Mouse (Mus musculus): Measurements from ENCODE around the gene Bbip1.
"Not testable (repeated sequence)": the region's sequence is repeated elsewhere in the genome, so short reads cannot be mapped to it uniquely, and the experiment has no call there.

The Bbip1 gene

DNA sequence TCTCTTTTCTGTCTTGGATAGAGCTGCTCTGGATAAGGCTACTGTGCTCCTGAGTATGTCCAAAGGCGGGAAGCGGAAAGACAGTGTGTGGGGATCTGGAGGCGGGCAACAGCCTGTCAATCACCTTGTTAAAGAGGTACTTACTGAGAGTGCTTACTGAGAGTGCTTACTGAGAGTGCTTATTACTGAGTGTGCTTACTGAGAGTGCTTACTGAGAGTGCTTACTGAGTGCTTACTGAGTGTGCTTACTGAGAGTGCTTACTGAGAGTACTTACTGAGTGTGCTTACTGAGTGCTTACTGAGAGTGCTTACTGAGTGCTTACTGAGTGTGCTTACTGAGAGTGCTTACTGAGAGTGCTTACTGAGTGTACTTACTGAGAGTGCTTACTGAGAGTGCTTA is 22.4 kb downstream of the Bbip1 start:
- DNase-seq, result not testable (repeated sequence)

DNA sequence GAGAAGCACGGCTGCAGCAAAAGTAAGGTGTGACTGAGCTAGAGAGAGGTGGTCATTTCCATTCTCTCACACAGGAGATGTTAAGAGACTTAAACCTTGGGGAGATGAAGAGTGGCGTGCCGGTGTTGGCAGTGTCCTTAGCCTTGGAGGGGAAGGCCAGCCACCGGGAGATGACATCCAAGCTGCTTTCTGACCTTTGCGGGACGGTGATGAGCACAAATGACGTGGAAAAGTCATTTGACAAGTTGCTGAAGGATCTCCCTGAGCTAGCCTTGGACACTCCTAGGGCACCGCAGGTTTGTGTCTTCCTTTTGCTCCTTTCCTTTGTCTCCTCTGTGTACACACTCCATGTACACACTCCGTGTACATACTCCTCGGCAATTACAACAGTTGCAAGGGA is 24.9 kb downstream of the Bbip1 start:
- no peak for DNase-seq

DNA sequence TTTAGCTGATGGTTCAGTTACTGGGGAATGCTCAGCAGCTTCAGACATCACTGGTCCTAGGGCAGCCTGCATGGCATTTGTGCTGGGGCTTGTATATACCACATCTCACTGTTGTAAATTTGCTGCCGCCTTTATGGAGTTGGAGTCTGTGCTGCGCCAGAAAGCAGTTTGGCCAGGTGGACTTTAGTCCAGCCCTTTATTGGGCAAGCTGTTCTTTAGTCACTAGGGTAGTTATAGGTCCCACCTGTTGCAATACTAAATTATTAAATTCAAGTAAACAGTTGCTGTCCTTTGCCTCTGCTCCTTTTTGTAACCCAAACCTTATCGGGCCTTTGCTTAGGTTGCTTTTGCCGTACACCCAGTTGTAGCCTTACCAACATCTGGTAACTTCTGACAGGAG is 29.5 kb downstream of the Bbip1 start:
- DNase-seq, result no peak

DNA sequence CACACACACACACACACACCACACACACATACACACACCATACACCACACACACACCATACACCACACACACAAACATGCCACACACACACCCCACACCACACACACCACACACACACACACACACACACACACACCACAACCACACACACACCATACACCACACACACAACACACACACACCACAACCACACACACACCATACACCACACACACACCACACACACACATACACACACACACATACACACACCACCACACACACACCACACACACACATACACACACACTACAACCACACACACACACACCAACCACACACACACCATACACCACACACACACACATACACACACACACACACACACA is 37.7 kb downstream of the Bbip1 start:
- not testable (repeated sequence) for DNase-seq

DNA sequence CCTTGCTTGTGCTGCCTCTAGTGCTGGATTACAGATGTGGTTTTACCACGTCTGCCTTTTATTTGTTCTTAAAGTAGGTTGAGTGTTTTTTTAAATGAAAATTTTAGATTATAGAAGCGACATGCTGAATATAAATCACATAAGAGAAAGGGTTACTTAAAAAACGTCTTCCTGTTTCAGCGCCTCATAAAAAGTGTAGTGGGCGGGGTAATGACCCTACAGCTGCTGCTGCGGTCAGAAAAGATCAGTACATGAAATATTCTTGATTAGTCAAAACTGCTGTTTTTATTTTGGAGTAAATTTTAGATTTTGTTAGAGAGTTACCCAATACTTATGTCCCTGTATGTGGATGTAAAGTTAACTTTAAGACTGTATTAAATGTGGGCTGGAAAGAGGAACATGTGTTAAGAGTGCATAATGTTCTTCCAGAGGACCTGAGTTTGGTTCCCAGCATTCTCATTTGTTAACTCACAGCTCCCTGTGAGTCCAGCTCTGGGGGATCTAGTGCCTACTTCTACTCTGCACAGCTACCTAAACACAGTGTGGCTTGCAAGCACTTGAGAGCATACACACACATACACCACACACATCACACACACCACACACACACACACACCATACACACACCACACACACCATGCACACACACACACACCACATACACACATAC is 38.3 kb downstream of the Bbip1 start:
- no peak for DNase-seq

DNA sequence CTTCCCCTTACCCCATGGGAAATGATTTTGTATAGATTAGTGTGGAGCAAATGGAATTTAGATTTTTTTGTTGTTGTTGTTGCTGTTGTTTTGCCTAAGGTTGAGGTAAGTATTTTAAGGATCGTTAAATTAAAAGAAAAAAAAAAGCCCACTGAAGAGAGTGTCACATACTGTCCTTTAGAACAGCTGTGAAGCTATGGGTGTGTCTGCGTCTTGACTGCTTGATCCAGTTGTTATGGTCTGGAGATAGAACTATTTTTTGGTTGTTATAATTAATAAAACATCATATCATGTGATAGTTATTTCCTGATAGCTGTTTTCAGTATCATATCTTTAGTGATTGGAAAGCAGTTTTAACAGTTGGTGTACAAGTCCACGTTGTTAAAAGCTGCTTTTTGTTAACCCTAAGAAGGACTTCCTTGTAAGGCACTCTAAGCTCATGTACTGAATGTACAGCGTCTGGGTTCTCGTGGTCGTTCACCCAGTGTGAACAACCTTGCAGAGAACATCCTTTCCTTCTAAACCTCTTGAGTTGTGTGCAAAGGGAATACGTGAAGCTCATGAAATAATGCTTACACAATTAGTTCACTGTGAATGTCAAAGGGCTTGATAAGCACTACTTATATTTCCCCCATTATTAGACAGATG is 39.5 kb downstream of the Bbip1 start:
- no peak for DNase-seq

DNA sequence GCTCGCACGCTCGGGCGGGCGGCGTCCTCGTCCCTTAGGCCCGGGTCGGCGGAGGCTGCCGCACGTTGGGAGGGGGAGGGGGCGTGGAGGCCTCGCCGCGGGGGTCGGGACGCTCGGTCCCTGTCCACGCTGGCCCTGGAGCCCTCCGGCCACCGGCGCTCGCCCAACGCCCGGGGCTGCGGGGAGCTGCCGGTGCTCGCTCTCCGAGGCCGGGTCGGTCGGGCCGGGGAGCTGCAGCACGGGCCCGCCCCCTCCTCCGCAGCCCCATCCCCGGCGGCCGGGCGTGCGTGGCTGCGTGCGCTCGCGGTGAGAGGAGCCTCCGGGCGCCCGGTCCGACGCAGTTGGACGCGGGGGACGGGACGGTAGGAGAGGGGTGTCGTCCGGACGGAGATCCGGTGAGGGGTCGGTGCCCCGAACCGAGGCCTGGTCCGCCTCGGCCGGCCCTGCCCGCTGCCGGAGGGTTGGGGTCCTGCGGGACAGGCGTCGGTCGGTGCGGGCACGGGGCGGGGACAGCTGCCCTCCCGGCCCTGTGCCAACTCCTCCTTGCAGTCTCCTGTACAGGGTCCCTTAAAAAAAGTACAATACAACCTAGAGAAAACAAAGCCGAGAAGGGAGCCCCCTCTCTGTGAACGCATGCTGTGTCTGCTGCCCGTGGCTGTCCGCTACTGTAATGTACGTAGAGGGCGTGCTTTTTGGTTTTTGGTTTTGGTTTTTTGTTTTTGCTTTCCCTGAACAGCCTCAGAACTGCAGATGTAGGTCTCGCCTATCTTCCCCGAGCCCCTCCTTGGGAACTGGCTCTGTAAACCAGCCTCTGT is 40.7 kb downstream of the Bbip1 start:
- DNase-seq, result peak; percentile 39 to 46

DNA sequence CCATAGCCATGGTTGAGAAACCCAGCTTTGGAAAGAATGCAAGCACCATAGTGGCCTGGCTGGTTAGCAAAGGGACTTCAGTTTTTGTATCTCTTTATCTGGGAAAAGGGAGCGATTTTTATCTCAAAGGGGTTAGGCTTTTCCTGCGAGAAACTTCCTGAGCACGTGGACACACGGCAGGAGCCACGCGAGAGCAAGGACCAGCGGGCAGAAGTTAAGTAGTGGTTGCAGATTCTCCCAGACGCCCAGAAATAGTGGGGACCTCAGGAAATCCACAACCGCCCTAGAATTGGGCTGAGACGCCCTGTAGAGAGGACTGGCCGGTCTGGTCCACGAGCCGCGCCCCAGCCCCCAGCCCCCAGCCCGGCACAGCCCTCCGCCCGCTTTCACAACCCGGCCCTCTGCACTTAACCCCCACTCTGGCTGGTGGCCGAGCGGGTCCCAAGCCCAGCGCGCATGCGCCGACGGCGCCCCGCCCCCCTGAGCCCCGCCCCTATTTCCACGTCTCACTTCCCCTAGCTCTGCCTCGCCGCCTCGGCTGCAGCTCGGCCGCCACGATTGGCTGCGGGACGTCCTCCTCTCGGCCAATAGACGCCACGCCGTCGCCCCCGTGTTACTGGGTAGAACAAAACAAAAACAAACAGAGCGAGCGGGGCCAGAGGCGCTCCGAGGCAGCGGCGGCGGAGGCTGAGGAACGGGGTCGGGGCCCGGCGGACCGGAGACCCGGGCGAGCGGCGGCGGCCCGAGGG is 41.5 kb downstream of the Bbip1 start:
- peak; percentile 95 to 96 for DNase-seq

DNA sequence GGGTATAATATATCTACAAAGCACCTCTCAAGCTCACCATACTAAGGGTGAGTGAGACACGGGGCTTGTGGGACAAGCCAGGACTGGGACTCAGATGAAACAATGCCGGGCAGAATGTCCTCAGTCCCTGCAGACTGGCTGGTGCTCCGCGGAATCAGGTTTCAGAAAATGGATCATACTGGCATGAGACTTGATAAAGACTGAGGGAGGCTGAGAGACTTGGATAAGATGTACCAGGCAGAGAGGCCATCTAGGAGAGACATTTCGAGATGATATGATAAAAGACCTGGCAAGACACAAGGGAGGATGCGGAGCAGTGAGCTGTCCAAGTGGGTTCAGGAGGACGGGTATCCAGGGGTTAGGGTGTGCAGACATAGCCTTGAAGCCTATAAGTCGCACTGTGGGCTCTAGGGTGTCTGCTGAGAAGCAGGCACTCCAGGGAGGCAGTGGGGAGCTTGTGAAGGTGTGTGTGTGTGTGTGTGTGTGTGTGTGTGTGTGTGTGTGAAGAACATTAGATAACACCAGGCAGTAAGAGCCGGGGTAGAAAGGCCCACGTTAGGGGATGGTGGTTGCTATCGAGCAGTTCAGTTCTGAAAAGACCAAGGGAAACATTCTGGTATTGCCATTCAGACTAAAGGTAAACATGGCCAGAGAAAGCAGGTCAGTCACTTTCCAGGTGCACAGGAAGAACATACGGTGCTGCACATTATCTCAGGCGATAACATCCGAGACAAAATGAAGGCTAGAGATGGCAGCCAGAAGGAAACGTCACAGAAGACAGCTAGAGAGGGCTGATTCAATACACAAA is 42.3 kb downstream of the Bbip1 start:
- DNase-seq, result no peak

DNA sequence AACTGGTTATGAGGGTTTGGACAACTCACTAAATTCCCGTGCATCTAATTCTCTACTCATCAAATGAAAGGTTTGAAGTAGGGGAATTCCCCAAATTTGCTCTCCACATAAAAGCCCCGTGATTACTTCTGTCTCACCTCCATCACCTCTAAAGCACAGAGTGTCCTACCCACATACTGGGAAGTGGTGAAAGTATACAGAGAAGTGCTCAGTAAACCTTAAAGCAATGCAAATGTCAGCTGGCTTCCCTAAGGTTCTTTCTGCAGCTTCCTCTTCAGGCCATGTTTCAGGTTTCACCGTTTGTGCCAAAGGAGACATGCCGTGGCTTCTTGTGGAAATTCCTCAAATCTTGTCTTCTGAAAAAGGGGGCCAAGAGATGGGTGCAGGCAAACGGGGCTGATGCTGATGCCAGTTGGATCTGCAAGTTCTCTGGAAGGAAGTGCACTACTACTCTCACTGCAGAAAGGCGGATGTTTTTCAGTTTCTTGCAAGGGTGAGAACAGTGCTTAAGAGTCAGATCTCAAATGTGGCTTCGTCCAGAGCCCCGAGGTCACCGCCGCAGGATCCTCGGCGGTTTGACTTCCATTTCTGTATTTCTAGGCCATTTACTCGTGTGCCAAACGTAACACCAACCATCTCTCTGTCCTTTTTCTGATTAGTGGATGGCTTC is 44.4 kb downstream of the Bbip1 start:
- DNase-seq, result no peak

DNA sequence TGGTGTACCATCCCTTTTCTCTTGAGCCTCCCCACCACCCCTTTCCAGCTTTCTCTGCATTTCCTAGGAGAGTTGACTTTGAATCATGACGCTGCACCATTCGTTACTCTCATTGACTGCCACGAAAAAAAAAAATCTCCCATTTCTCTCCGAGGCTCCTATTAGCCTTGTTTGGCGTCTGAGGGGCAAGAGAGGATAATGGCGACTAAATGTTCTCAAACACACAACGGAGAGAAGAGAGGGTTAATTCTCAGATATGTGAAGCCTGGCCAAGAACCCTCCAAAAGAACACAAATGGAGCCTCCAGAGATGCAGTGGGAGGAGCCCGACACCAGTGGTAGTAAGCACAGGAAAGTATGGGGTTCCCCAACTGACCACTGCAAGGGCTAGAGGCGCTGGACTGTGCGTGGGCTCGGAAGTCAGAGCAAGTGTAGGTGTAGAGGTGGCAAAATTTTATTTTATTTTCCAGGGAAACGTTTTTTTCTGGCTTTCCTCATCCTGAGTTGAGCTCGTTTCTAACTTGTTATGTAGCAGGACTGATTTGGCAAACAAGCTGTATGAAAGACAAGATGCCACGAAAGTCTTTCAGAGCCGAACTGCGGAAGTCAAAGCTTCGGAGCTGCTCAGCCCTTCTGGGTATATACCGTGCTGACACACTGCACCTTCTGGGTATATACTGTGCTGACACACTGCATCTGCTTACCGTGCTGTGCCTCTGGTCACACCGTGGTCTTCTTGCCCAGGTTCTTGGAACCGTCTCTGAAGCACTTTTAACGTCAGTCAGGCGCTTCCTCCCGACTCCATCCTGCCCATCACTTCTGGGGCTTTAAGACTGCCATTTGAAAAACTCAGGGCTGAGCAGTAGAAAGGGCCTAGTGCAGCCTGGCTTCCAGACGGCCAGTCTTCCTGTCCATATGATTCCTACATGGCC is 45.2 kb downstream of the Bbip1 start:
- no peak for DNase-seq

DNA sequence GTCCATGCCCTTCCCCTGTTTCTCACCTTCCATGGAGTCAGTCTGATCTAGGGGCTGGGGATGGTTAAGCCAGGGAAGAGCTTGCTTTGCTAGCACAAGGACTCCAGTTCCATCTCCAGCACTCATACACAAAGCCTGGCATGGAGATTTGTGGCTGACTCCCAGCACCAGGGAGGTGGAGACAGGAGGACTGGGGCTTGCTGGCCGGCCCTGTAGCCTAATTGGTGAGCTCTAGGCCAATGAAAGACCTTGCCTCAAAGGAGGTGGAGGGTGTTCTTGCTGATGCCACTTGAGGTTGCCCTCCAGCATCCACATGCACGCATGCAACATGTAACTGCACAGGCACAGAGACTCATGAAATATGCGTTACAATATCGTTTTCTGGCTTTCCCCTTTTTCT is 45.9 kb downstream of the Bbip1 start:
- no peak for DNase-seq

DNA sequence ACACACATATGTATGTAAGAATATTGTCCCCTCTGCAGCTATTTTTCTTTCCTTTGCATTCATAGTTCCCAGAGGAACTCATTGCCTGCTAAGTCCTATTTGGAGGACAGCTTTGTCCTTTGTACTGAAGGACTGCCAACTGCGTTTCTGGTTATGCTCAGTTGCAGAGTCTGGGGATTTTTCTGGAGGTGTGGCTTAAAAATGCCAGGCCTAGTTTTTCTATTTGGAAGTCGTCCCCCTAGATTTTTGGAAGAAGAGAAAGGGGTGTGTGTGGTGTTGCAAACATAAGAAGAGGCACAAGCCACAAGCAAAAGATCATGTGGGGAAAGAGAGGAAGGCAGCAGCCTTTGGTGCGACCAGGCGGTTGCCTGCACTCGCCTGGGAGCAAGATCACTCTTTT is 46.4 kb downstream of the Bbip1 start:
- no peak for DNase-seq

DNA sequence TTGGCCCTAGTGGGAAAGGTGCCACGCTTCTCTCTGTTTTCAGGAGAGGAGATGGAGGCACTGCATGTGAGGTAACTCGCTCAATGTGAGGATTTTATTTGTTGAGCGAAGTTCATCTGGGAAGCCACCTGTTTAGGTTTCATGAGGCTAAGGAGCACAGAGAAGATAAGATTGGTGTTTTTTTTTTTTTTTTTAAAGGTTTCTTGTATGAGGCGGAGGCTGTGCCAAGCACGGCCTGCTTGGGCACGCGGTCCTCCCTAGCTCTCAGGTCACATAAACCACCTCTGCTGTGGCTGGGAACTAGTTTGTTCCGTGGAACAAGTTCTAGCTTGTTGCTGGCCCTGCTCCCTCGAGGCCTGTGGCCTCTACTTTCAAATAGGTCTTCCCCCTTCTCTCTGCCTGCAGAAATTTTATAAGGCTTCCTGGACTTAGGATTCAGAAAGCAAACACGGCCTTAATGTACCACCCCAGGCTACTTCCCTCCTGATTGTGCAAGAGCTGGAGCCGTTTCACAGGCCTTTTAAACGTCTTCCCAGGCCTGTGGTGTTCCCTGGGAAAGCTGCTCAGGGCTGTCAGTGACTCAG is 49.8 kb downstream of the Bbip1 start:
- DNase-seq, result peak in 1 of 2 experiments; percentile 55

DNA sequence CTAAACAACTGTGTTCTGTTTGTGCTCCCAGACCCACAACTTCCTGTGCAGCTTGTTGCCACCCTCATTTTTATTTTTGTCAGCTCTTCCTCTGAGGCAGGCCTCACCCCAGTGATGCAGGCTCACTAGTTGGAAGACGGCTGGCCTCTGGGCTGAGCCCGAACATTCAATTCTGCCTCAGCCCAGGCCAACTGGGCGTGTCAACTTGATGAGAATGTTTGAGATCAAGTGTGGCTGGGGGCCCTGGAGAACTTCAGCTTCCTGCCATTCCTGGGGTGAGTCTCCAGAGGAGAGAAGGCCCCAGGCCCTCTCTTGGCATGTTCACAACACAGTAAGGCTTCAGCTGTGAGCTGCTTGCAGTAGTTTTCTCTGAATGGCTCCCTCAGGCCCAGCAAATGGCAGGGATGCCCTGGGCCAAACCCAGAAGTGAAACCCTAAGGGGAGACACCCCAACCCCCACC is 50.7 kb downstream of the Bbip1 start:
- DNase-seq, result no peak

DNA sequence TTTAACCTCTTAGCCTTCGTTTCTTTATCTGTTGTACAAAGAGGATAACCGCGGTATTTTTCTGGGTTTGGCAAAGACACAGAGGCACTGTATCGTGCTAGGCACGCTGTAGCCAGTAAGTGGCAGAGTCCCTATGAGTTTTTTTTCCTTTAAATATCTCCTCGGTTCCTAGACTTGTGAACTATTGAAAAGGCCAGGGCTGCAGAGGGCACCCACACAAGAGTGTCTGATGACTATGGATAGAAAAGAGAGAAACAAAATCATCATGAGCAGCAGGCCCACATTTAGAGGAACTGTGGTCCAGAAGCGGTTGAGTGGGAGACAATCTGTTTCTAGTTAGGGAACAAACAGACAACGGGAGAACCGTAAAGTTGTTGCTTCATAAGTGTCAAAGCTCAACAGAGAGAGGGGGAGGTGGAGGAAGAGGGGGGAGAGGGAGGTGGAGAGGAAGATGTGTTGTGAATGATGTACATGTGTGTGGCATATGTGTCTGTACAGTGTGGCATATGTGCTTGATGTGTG is 51.5 kb downstream of the Bbip1 start:
- DNase-seq, result no peak

DNA sequence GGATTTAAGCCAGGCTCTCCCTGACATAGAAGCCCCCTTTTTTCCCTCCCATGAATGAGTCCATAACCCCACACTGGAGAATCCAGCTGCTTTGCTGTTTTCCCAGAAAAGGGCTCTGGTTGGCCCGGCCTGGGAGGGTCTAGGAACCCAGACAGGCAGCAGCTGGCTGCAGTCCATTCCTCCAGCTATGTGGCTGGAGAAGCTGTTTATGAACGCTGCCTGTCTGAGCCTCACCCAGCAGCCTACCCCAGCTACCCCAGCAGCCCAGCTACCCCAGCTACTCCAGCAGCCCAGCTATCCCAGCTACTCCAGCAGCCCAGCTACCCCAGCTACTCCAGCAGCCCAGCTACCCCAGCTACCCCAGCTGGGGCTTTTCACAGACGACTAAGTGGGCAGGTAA is 52.4 kb downstream of the Bbip1 start, which contains the start of gene Pdcd4:
TSS of gene Pdcd4 (plus strand) at position 171 of the 400 bp plus-strand sequence.
- no peak for DNase-seq

DNA sequence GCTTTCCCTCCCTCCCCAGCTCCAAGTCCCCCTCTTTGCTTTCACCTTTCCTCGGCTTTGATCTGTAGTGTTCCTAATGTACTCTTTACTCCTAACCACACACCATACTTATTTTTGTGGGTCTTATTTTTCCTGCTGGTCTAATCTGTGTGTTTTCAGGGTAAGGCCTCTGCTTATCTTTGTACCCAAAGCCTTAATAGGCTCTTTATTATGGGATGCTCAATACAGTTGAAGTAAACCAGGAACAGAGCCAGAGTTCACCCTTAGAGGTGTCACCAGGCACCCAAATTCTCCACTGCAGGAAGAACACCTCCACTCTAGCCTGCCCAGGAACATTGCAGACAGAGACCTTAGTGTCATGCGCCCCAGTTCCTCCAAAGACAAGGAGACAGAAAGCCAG is 52.9 kb downstream of the Bbip1 start:
- no peak for DNase-seq

DNA sequence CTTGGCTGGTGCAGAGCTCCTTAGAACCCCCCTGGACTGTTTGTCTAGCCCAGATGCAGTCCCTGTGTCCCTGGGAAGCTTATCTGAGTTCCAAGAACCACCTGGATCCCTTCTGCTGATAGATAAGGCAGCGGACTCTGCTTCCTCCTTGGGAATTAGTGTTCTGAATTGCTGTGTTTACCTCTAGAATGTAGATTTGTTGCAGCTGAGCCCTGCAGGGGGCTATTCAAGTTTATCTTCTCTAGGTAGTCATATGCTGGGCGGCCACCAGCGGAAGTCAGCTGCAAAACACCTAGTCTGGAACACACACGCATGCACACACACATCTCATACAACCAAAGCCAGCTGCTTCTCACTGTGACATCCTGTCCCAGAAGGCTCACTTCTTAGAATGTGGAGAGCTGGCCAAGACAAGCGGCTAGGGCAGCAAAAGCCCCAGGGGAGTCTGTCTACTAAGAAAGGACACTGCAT is 53.6 kb downstream of the Bbip1 start:
- DNase-seq, result no peak

DNA sequence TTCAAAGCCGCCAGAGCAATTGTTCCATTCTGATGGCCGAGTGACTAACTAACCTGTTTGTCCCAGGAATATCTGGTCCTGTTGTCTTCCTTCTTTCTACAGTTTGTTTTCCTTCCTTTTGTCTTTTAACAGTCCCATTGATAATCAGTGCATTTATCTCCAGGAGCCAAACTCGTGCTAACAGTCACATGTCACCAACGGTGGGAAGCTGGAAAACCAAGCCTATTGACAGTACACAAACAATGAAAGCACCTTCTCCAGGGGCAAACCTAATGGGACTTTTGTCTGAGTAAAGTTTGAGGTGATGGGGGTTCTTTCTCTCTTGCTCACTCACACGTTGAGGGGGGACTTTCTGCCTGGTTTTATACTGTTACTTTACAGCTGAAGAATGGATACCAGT is 54.2 kb downstream of the Bbip1 start:
- no peak for DNase-seq
